Mouse (Mus musculus) liver (tissue): ENCODE measurements around the gene Idua.

Source experiments
- DNase-seq: peaks from one replicate; pipeline ENCODE4 v3.0.0-alpha.2; 2020; ENCODE audit warnings: mixed read lengths

Idua gene

DNA sequence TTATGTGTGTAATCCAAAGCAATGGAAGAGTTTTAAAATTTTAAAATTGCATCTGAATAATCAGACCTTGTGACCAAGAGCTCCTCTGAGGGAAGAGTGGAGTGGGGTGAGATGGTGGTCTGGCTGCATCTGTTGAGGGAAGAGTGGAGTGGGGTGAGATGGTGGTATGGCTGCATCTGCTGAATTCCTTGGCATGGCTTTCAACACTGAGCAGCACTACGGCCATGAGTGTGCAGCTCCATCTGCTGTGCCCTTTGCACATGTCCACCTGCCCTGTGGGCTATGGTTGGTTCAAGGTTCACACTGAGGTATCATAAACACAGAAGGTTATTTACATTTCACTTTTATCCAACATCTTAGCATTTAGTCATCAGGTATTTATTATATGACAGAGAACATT is 67.3 kb downstream of the Idua start:
- DNase-seq, result no peak
